8 mouse cellular contexts compared by ENCODE assay signal in the genomic region with DNA sequence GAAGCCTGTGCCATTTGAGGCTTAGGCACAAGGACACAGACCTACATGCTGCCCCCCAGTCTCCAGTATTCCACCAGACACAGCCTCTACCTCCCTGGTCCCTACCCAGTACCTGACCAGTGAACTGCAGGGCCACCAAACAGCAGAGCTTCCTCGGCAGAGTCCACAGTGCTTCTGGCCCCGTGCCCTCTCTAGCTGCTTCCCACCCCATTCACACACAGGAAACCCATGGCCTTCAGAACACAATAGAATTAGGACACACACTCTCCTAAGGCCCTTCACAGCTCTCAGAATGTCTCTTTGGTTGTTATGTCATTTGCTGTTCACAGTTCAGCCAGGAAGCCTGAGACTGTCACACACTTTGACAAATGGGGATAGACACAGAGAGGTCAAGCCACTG. TPM values are rescaled to one million over a fixed set of nuclear protein-coding genes. Genes with fewer than 3 reads are reported as not detected.
DNase-seq lines count a peak whose midpoint lies in the region; ATAC-seq and TF ChIP-seq lines count a peak whose summit lies in the region.

A gene (minus strand): TSS at position 158 of the 400 bp plus-strand sequence.

- H3K27me3 ChIP-seq in heart, embryonic 16.5 days (ENCODE audit: control insufficient read depth, insufficient read depth, low read length), result peaks cover 35% of the 10 kb centered on the region
- peaks cover 56% of the 10 kb centered on the region for H3K27me3 ChIP-seq in midbrain, embryonic 13.5 days

- peaks cover 29% of the 10 kb centered on the region for H3K9me3 ChIP-seq in heart, embryonic 16.5 days (replicated peaks; ENCODE audit: control insufficient read depth, low read length)
- H3K9me3 ChIP-seq in midbrain, embryonic 13.5 days, result peaks cover 15% of the 10 kb centered on the region

- H3K9ac ChIP-seq in heart, embryonic 16.5 days (ENCODE audit: low read length), result no peak within 1 kb of the TSS
- H3K9ac ChIP-seq in midbrain, embryonic 13.5 days (replicated peaks), result no peak within 1 kb of the TSS

- TF ChIP-seq CTCF in embryonic fibroblast, embryonic 13.5 days (IDR thresholded peaks at IDR 0.05; ENCODE audit: borderline replicate concordance, insufficient read depth, low read length), result no peak

- no peak within 1 kb of the TSS for H3K4me2 ChIP-seq in heart, embryonic 16.5 days (ENCODE audit: low read depth, low read length)
- H3K4me2 ChIP-seq in midbrain, embryonic 13.5 days (replicated peaks), result no peak within 1 kb of the TSS

- peak; percentile 49 for ATAC-seq in heart, embryonic 16.5 days (replicated peaks; ENCODE audit: extremely low read depth, insufficient read depth, low FRiP score)
- ATAC-seq in midbrain, embryonic 13.5 days, result no peak

- 0 out of 2 replicates have a peak within 1 kb of the TSS, but pooled peaks have one; percentile 6 for H3K4me3 ChIP-seq in embryonic fibroblast, embryonic 13.5 days (ENCODE audit: insufficient read depth, low read length)
- peak within 1 kb of the TSS; percentile 9; the same call in 1 of the 2 replicates for H3K4me3 ChIP-seq in heart, embryonic 16.5 days (ENCODE audit: low read length)
- no peak within 1 kb of the TSS for H3K4me3 ChIP-seq in midbrain, embryonic 13.5 days (replicated peaks)

- peak; percentile 11 to 17 for DNase-seq in kidney, adult 8-10 months
- DNase-seq in kidney, adult 11 months, result no peak
- DNase-seq in large intestine, adult 2 months (ENCODE audit: low read depth, low spot score), result no peak
- no peak for DNase-seq in cerebellum, adult 11 months
- no peak for DNase-seq in right cerebral cortex, adult 18-20 months

- H3K36me3 ChIP-seq in heart, embryonic 16.5 days (ENCODE audit: control insufficient read depth, insufficient read depth), result peaks cover 21% of the 10 kb centered on the region
- H3K36me3 ChIP-seq in midbrain, embryonic 13.5 days, result no peaks in the 10 kb centered on the region

- 53% methylated on average over 2 of the region's 2 CpGs for WGBS in heart, embryonic 16.5 days
- 66% methylated on average over 2 of the region's 2 CpGs for WGBS in large intestine, adult 2 months
- 72% methylated on average over 2 of the region's 2 CpGs for WGBS in midbrain, embryonic 13.5 days

- TF ChIP-seq POLR2A in embryonic fibroblast, embryonic 13.5 days (IDR thresholded peaks at IDR 0.05; ENCODE audit: low read depth, low read length), result no peak

- H3K4me1 ChIP-seq in embryonic fibroblast, embryonic 13.5 days (ENCODE audit: control insufficient read depth, insufficient read depth, low read length), result no peaks in the 10 kb centered on the region
- no peaks in the 10 kb centered on the region; the same call in 1 of the 2 replicates for H3K4me1 ChIP-seq in heart, embryonic 16.5 days (ENCODE audit: control insufficient read depth, insufficient read depth, low read length)
- peaks cover 5% of the 10 kb centered on the region; the same call in 1 of the 2 replicates for H3K4me1 ChIP-seq in midbrain, embryonic 13.5 days (replicated peaks)

- H3K27ac ChIP-seq in embryonic fibroblast, embryonic 13.5 days (ENCODE audit: insufficient read depth, low read length), result no peak within 1 kb of the TSS
- peak within 1 kb of the TSS; percentile 55 for H3K27ac ChIP-seq in heart, embryonic 16.5 days (ENCODE audit: low read length)
- no peak within 1 kb of the TSS for H3K27ac ChIP-seq in midbrain, embryonic 13.5 days

RNA-seq across cellular contexts. Expression of the gene that starts here (rescaled TPM):
- polyA plus RNA-seq in embryonic fibroblast, embryonic 13.5 days (2011; ENCODE audit: insufficient read length, low read depth, missing spikeins), result 2,532 and 4,944 TPM in 2 replicates
- 914 and 1,144 TPM in 2 replicates for polyA plus RNA-seq in heart, embryonic 16.5 days (2015; fragmentation: Nextera tagmentation; extraction: Ambion mirVana)
- polyA plus RNA-seq in large intestine, adult 2 months (2012; rRNA removed), result 11.4 and 30.5 TPM in 2 replicates
- polyA plus RNA-seq in midbrain, embryonic 13.5 days (2015; fragmentation: Nextera tagmentation; extraction: Ambion mirVana), result 96.3 and 112 TPM in 2 replicates

Comparison
In these comparisons a context has a peak if more than half of its experiments do, and no peak if none do; other contexts are left out.
1. DNase-seq: peak in kidney, adult 8-10 months (2 of 2); none in kidney, adult 11 months (single experiment), large intestine, adult 2 months (single experiment), cerebellum, adult 11 months (single experiment) and right cerebral cortex, adult 18-20 months (single experiment).